Mouse (Mus musculus) natural killer cell, adult 2 months (primary cell): Measurements from ENCODE around the gene Hivep1.

Experiments used
- DNase-seq, 2 experiments: peaks; one replicate each; pipeline ENCODE4 v3.0.0; 2022; ENCODE audit warnings: low spot score in 2 of 2

The Hivep1 gene

DNA sequence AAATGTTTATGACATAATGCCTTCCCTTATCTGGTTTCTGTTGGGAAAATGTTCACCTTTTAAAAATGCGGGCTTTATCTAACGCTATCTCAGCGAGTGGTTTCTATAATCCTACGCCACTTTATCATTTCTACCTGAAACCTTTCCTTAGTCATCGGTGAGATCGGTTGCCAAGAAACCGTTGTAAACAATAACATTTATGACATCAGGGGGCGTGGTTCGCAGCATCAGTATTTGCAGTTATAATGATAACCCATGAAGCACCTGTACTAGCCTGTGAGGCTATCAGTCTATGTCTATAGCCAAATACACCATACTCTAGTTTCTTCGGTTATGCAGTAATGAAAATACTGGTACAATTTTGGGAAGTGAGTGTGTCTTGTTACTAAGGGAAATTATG is 177.0 kb downstream of the Hivep1 start:
- no peak for DNase-seq

DNA sequence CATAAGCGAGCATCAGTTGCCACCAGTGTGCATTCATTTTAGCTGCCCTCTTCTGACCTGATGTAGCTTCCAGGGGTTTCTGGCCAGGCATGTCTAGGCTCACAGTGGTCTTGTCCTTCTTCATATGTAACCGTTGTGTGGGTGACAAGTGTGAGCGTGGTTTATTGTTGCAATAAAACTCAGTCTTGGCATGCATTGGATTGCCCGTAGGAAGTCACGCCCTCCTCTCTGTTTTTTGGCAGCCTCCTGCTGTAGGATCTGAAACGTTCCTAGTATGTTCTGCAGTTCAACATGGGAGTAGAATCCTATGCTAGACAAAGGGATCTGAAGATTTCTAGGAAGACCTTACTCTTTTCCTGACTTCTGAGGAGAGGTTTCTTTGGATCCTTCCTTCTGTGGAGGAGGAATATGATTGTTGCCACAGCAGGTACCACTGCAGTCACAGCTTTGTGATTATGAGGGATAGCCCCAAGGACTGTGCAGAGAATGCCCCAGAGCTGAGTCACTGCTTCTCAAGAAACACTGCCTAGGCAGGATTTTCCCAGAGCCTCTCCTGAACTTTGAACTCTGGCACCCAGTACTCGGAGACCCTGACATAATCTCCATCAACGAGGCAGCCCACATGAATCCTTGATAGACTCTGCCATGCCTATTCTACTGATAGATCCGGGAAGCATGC is 182.1 kb downstream of the Hivep1 start:
- DNase-seq, result no peak

GRCm38 (mm10) chr13:42238520-42238919 is 186.7 kb downstream of the Hivep1 start:
- DNase-seq, result no peak

DNA sequence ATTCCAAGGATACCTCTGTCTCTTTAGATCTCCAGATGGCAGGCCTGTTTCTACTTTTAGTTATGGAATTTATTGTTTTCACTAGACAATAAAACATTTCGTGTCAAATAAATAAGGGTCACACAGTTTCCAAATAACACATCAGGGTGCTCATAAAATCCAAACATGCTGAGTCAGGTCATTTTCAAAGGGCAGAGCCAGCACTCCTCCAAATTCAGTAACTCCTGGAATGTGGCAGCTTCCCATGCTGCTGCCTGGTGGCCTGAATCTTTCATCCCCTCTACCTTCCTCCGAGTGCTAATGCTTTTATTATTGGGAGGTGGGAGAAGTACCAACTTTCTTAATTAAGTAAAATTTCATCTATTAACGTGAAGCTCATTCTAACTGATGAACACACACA is 190.3 kb downstream of the Hivep1 start:
- DNase-seq, result no peak
